Mouse (Mus musculus): ENCODE data around the gene Wipf2.
"Not testable (repeated sequence)": the region's sequence is repeated elsewhere in the genome, so short reads cannot be mapped to it uniquely, and the experiment has no call there.

GRCm38 (mm10) chr11:98922851-98923711 is 59.6 kb downstream of the Wipf2 start:
- TF ChIP-seq TAL1, GATA1 (IDR thresholded peaks at IDR 0.05; ENCODE audit: low read length): not testable (repeated sequence)
